Mouse (Mus musculus) right cerebral cortex, adult 18-20 months (tissue): ENCODE results near the gene Ehmt2.
"Not testable (repeated sequence)": the region's sequence is repeated elsewhere in the genome, so short reads cannot be mapped to it uniquely, and the experiment has no call there.

ENCODE experiments used
- DNase-seq: peaks from one replicate; pipeline ENCODE4 v3.0.0; 2022; ENCODE audit warnings: mixed read lengths

Gene Ehmt2

GRCm38 (mm10) chr17:34928841-34929240 lies 30.6 kb downstream of the Ehmt2 start:
- DNase-seq, result no peak

DNA sequence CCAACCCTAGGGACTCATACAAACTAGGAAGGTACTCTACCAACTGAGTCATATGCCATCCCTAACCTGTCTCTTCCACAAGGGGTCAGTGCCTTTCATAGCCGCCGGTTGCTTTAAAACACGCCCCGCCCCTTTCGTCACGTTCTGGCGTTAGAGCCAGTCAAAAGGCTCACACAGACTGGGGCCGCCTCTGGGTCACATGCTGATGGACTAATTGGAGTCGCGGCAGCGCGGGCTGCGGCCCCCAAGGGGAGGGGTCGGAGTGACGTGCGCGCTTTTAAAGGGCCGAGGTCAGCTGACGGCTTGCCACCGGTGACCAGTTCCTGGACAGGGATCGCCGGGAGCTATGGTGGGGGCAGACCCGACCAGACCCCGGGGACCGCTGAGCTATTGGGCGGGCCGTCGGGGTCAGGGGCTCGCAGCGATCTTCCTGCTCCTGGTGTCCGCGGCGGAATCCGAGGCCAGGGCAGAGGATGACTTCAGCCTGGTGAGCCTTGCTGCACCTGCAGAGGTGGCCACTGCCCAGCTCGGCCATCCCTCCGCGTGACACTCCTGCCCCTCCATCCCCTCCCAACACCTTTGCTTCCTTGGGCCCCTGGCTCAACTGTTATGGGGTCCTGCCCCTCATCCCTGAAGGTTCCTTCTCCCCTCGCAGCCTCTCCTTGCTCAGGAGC lies 32.9 kb downstream of the Ehmt2 start, which contains the start of gene Neu1:
TSS of gene Neu1 (plus strand) at position 193 of the 674 bp plus-strand sequence.
- peak; percentile 99 for DNase-seq

- peak; percentile 59 for DNase-seq
Measured at GRCm38 (mm10) chr17:34931735-34932098, 33.4 kb downstream of the Ehmt2 start.

DNA sequence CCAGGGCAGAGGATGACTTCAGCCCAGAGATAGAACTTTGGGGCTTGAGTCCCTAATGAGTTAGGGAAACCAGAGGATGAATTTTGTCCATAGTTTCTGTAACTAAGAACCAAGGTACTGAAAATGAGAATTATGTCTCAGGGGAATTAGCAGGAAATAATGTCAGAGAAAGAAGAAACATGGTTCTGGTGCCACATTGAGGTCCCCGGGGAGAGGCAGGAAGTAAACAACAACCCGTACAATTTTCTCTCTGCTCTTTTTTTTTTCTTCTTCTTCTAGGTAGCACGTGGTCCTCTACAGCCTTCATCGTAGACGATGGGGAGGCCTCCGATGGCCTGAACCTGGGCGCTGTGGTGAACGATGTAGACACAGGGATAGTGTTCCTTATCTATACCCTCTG lies 34.0 kb downstream of the Ehmt2 start:
- no peak for DNase-seq

DNA sequence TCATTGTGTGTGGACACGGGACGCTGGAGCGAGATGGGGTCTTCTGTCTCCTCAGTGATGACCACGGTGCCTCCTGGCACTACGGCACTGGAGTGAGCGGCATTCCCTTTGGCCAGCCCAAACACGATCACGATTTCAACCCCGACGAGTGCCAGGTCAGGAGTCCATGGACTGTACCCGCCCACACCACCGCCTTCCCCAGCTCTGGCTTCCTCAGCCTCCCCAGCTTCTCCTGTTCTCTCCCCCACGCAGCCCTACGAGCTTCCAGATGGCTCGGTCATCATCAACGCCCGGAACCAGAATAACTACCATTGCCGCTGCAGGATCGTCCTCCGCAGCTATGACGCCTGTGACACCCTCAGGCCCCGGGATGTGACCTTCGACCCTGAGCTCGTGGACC lies 35.8 kb downstream of the Ehmt2 start:
- DNase-seq, result peak; percentile 48

DNA sequence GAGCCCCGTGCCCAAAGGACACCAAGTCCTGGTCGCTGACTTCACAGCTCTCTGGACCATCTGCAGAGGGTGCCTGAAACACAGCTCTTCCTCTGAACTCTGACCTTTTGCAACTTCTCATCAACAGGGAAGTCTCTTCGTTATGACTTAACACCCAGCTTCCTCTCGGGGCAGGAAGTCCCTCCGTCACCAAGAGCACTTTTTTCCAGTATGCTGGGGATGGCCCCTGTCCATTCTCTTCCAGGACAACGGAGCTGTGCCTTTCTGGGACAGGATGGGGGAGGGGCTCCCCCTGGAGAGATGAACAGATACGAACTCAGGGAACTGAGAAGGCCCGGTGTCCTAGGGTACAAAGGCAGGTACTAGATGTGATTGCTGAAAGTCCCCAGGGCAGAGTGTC lies 36.6 kb downstream of the Ehmt2 start:
- DNase-seq, result no peak

DNA sequence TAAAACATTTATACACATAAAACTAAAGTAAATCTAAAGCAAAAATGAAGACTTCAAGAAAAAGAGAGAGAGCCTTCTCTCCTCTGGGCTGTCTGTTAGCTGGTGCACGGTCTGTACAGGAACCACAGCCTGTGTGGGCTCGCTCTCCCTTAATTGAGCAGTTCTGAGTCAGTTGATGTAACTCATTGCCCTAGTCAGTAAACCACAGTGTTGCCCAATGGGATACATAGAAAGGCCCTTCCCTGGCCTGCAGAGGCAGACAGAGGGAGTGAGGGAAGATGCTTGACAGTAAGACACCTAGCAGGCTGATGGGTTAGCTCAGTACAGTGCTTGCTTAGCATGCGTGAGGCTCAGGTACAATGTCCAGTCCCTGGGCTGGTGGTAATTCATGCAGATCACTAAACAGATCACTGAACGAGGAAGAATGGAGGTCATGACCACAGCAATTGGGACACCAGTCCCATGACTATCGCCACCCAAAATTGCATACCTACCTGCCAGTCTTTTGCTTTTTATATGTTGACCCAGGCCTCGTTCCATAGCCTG lies 39.8 kb downstream of the Ehmt2 start:
- no peak for DNase-seq

DNA sequence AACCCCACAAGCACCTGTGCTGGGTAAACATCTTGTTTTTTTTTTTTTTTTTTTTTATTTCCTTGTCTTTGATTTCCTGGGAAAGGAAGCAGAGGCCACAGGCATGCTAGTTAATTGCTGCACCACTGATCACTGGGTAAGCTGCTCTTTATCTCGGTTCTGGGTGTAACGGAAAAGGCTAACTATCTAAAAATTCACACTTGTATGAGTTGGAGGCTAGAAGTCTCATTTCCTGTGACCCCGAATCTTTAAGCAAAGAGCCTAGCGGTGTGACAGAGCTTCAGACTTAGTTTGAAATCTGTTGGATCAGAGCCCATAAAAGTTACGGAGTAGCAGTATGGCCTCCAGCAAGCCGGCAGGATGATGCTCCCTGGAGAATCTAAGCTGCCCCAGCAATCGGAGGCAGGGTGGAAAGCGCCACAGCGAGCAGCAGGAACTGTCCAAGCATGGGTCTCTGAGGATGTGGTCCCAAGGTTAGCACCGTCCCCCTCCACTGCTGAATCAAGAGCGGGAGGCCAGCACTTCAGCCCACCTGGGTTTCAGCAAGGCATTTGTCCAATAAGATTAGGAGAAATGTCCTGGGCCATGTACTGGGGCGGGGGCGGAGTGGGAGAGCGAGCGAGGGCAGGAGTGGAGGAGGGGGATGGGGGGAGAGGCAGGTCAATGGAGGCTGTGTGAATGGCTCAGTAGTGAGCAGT lies 43.2 kb downstream of the Ehmt2 start:
- no peak for DNase-seq

DNA sequence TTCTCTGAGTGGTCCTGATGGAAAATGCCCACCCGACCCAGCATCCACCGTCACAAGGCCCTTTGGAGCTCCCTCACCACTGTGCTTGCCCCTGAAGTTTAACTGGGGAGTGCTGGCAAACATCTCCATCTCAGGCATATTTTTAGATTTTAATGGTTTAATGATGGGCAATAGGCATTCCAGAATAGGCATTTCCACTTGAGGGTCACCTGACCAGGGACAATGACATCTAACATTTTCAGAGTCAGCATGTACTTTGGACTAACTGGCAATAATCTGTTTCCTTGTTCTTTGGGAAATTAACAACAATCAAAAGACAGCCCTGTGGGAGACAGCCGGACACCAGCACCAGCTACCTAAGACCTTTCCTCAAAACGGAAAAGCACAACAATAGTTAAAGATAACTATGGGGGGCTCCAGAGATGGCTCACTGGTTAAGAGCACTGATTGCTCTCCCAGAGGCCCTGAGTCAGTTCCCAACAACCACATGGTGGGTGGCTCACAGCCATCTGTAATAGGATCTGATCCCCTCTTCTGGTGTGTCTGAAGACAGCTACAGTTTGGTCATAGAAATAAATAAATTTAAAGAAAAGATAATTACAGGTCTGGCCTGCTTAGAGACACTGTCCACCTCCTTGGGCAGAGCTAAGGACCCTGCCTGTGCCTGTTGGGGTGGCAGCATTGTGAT lies 45.0 kb downstream of the Ehmt2 start:
- DNase-seq, result no peak

GRCm38 (mm10) chr17:34944362-34944761 lies 46.1 kb downstream of the Ehmt2 start:
- DNase-seq, result no peak

GRCm38 (mm10) chr17:34946486-34947140 lies 48.3 kb downstream of the Ehmt2 start:
- no peak for DNase-seq

DNA sequence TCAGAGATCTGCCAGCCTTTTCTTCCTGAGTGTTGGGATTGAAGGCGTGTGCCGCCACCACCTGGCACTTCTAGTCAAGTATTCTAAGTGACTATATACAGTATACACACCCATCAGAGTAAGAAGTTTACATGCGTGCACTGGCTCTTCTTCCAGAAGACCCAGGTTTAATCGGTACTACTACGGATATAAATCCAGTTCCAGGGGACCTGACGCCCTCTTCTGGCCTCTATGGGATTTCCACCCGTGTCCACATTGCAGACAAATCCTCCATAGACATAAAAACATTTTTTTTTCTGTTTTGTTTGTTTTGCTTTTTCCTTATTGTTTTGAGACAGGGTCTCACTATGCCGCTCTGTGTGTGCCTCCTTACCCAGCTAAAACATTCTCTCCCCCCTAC lies 49.3 kb downstream of the Ehmt2 start:
- DNase-seq, result no peak

- not testable (repeated sequence) for DNase-seq
Measured at GRCm38 (mm10) chr17:34948721-34949552, 50.7 kb downstream of the Ehmt2 start.

GRCm38 (mm10) chr17:34949553-34949969 lies 51.3 kb downstream of the Ehmt2 start:
- no peak for DNase-seq

GRCm38 (mm10) chr17:34950514-34951455 lies 52.5 kb downstream of the Ehmt2 start:
- no peak for DNase-seq

DNA sequence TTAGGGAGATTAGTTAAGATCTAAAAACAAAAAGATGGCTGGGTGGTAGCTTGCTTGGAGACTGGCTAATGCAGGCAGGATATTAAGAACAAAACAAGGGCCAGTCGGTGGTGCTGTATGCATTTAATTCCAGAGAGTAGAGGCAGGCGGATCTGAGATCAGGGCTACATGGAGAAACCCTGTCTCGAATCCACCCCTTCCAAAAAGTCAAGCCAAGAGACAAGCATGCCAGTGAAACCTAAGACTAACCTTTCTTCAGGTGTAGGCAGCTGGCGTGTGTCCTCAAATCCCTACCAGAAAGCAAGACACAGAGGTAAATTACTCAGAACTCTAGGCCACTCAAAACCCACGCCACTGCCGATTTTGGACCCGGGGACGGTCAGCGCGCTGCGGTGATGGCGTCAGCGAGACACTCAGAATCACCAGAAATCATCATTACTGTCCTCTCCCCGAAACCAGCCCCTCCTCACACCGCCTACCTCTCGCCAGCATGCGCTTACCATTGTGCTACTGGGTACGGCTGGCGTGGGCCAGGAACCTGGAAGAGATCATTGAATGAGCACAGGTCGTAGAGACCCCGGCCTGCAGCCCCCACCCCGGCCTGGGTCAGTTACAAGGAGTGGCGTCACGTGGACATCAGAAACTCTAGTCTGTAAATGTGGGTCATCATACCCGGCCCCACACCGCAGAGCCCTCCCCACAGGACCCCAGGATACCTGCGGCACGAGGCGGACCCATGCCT lies 53.5 kb downstream of the Ehmt2 start:
- DNase-seq, result peak; percentile 52

GRCm38 (mm10) chr17:34952378-34953040 lies 54.2 kb downstream of the Ehmt2 start:
- DNase-seq, result peak; percentile 63

GRCm38 (mm10) chr17:34953258-34953657 lies 55.0 kb downstream of the Ehmt2 start:
- no peak for DNase-seq

DNA sequence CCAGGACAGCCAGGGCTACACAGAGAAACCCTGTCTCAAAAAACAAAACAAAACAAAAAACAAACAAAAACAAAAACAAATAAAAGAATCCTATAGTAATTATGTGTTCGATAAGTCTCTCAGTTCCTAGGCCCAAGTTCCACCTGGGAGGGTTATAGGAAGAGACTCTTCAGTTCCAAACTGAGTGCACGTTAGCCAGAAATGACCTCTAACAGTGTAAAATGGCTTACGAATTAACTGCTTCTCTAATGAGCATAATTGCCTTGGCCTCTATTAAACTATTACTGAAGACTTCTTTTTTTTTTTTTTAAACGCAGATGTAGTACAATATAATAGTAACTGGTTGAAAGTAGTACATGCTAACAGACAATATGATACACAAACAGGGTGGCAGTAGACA lies 55.6 kb downstream of the Ehmt2 start:
- no peak for DNase-seq

DNA sequence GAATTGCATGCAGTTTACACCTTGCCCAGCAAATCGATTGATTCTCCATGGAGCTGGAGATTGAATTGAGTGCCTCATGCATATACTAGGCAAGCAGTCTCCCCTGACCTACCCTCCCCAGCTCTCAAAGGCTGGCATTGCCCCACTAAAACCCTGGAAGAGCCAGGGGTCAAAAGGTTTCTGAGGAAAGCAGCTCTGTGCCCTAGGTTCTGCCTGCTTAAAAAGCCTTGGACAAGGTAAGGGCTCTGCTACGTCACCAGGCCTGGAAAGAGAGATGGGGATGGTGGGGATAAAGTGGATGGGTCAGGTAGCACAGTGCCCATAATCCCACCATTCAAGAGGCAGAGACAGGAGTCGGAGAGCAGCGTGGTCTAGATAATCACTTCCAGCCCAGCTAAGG lies 56.6 kb downstream of the Ehmt2 start:
- DNase-seq, result no peak
